Mouse (Mus musculus): ENCODE data around the gene Adcy7. TPM values are rescaled to one million over a fixed set of nuclear protein-coding genes. Genes with fewer than 3 reads are reported as not detected.

The Adcy7 gene
- total RNA-seq, 2 experiments from 2014 or later: 1.9 to 3.0 TPM

GRCm38 (mm10) chr8:88334975-88335374 is 62.8 kb downstream of the Adcy7 start:
- DNase-seq: no peak

- no peak for DNase-seq
Observed at GRCm38 (mm10) chr8:88339221-88339620, 67.0 kb downstream of the Adcy7 start.

DNA sequence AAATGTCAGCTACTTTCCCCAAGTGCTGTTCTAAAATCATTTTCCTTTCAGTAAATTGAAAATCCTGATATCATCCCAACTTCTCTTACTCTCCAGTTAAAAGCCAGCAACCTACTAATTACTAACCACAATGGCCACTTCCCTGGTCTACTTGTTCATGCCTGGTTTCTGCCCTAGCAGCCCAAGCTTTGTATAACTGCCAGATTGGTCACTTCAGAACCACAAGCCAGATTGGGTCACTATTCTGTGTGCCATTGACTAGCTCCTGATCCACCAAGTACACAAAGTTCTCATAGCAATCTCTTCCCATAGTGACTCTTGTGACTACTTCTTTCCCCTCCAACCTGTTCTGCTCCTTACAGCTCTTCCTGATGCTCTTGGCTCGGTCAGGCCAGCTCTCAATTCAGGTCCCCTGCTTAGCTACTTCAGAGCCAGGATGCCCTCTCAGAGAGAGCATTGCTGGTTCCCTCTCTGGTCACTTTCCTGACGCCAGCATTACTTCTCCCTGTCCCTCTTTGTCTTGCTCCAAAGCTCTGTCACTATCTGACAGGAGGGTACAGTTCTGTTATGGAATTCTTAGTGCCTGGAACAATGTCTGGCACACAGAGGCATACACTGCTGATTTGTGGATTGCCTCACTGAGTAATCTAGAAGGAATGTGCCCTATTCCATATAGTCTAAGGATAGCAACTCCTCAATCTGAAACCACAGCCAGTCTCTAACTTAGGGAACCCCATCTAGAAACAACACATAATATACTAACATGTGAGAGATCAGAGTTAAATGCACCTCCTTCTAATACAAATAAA is 67.9 kb downstream of the Adcy7 start:
- DNase-seq: no peak

DNA sequence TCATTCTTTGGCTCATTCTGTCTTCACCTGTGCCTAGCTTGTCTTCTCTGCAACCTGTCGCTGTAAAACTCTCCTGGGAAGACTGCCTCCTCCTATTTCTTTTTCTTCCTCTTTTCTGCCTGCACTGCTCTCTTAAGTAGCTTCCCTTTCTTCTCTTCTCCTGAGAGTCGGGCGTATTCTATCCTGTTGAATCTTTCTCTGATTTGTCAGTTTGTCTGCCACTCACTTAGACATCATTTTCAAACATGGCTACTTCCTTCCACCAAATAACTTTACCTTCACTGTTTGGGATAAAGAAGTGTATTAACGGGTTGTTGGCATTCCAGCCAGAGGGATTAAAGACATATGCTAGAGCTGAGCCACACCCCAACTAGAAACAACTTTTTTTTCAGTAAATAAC is 69.8 kb downstream of the Adcy7 start:
- no peak for DNase-seq

DNA sequence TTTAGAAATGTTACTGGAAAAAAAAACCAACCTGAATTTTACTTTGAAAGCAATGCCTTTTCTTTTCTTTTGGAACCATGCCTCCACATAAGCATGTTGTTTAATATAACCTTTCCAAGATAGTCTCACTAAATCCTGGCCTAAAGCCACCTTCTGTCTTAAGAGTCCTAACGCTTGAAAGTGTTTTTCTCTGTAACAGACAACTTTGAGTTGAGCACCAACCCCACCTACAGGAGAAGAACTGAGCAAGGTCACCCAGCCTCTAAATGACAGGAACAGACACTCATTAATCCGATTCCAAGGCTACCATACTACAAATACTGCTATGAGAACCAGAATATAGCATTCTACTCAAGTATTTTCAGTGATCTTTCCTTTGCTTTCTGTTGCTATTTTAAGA is 76.8 kb downstream of the Adcy7 start:
- DNase-seq: no peak

- DNase-seq: no peak
Observed at GRCm38 (mm10) chr8:88357226-88357933, 85.2 kb downstream of the Adcy7 start.

DNA sequence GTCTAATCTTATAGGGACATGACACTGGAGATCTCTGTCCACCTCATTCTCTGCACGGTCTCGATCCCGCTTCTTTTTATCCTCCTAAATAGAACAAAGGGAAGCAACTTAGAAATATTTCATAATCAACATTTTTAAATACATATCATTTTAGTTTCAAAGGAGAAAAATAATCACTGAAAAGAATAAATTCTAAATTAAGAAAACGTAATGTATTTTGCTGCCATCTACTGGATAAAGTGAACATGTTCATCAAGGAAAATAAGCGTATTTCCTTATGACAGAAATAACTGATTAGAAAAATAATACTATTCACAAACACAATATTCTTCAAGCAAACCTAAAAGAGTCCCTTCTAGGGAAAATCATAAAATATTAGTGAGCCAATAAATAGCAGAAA is 85.7 kb downstream of the Adcy7 start:
- no peak for DNase-seq

DNA sequence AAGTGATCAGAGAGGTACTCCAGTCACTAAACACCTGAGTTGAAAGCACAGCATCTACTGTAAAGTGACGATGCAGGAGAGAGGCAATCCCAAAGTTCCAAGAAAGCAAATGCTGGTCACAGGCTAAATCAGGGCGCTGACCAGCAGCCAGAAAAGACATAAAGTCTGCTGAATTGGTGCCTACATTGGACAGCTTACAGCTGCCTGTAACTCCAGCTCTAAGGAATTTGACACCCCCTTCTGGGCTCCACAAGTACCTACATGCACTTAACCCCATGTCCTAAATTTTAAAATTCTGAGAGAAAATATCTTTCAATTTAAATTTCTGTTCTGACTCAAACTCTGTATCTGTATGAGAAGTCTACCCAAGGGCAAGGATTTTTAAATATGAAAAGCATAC is 87.8 kb downstream of the Adcy7 start:
- DNase-seq: no peak

- no peak for DNase-seq
Observed at GRCm38 (mm10) chr8:88361044-88361707, 89.0 kb downstream of the Adcy7 start.

DNA sequence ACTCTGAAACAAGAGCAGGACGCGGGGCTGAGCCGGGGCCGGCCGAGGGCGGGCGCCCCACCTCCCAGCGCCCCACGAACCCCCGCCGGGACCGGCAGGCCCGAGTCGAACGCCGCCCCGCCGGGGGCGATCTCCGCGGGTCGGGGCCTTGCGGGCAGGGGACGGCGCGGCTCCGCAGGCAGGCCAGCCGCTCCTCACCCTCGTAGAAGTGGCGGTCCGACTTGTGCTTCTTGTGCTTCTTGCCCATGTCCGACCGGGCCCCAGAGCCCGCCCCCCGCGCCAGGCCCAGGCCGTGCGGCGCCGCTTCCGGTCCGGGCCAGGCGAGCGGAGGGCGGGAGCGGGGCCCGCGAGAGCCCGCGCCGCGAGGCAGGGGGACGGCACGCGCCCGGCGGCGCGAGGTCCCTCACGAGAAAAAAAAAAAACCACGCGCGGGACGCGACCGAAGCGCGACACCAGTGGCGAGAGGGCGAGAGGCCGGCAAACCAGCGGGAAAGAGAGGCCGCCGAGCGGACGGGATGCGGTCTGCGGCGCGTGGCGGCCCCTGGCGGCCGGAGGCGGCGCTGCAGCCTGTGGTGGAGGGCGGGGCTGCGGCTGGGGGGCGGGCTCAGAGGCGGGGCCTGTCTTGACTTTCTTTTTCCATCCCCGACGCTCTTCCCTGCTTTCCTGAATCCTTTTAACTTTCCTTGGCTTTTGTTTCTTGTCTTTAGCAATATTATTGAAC is 89.7 kb downstream of the Adcy7 start, which contains the start of gene Brd7:
TSS of gene Brd7 (minus strand) at position 487 of the 721 bp plus-strand sequence.
- DNase-seq: peak; percentile 87 to 90

DNA sequence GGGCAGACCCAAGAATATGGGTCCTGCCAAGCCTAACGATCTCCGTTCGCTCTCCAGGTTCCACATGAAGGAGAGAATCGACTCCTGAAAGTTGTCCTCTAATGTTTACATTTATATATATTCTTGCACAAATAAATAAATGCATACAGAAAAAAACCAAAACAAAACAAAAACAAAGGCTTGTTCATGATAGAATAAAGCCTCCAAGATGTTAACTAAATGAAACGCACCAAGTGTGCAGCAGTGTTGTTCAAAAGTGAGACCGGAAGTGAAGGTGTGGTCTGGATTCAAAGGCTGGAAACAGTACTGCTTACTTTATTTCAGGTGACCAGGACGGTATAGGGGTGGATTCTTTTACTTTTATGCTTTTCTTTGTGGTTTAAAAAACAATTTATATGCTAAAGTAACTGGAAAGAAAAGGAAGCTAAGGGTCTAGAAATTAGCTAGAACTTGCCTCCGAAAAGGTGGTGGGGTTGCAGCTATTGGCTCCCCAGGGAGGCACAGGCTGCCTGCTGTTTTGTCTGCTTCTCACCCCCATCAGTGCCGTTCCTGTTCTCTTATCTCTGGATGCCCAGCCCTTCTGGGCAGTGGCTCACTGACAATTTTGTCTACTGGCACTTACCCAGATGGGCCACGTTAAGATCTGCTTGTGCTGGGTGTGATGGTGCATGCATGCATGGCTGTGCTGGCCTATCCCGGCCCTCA is 90.4 kb downstream of the Adcy7 start:
- DNase-seq: no peak

DNA sequence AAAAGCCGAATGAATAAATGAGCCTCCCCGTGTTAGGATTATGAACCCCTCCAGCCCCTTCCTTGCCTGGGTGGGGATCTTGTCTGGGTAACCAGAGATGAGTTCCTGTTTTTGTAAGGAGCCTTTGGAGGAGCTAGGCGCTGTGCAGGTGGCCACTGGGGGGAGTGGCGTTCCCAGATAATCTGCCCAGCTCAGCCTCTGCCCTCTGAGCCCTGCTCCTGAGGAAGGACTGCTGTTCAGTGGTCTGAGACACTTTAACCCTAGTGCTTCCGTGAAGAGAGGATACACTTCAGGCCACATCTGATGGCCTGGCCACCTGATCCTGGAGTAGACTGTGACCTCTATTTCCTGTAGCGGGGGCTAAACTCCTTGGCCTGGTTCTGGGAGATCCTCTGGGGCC is 97.0 kb downstream of the Adcy7 start:
- no peak for DNase-seq

DNA sequence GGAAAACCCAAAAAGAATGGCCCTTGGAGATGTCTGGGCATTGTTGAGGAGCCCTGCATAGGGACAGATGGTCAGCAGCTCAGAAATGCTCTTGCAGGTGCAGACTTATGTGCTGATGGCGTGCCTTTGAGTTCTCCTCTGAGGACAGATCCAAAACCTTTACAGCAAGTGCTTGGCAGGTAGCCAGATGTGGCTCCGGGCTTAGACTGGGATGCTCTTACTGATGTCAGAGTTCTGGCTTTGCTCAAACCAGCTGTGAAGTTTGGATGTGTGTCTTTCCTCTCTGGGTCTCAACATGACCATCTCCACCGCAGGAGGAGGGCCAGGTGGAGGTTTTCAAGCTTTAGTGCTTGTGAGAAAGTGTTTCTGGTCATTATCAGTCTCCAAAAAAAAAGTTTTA is 97.6 kb downstream of the Adcy7 start:
- no peak for DNase-seq

DNA sequence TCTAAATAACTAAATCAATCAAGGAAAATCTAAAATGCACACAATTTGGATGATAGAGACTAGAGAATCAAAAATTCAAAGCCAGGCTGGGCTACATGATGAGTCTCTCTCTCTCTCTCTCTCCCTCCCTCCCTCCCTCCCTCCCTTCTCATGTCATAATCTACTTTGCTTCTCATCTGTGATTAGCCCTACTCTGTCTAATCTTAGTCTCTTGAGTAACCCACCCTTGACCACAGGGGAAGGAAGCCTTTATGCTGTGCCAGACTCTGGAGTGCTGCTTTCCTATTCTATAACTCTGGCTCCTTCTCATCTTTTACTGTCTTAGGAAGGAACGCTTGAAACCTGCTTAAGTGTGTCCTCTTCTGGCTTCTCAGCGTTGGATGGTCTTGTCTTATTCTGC is 99.3 kb downstream of the Adcy7 start:
- no peak for DNase-seq

GRCm38 (mm10) chr8:88376836-88377582 is 104.8 kb downstream of the Adcy7 start:
- DNase-seq: peak; percentile 30 to 39

Other genes starting within 250 kb of the Adcy7 start
- gene Cnep1r1, start 153.6 kb upstream of the Adcy7 start, total RNA-seq (2021): 10 to 100 TPM; 36.7 to 37.9 TPM
- gene Heatr3, start 134.5 kb upstream of the Adcy7 start, total RNA-seq (2021): 10 to 100 TPM; 28.0 to 33.5 TPM
- gene Tent4b, start 73.2 kb upstream of the Adcy7 start, total RNA-seq (2021): 10 to 100 TPM; 38.4 to 40.2 TPM
- 10 to 100 TPM; 52.5 to 64.9 TPM for gene Brd7, start 89.8 kb downstream of the Adcy7 start, total RNA-seq (2021)
- gene Nkd1, start 249.0 kb downstream of the Adcy7 start, total RNA-seq (2021): 10 to 100 TPM; 10.1 to 11.9 TPM

Data from layer of hippocampus, postnatal 36 days (tissue).